Mouse (Mus musculus) left cerebral cortex, adult 18-20 months (tissue): ENCODE measurements around the gene Arg1. TPM values are rescaled to one million over a fixed set of nuclear protein-coding genes. Genes with fewer than 3 reads are reported as not detected.

ENCODE experiments used
- DNase-seq, 2 experiments: peaks; one replicate each; pipeline ENCODE4 v3.0.0; 2021 to 2022; ENCODE audit warnings: low spot score in 2 of 2, mixed read lengths in 1 of 2
- microRNA-seq, 2 experiments: library from miRNA; unstranded; fragments of <30 nt; microRNA quantifications; one replicate each; pipeline ENCODE4 v1.2.0; 2021
- total RNA-seq, 2 experiments: library from RNA; stranded (reverse); gene quantifications; 2 replicates each; pipeline ENCODE4 v1.2.3; 2021

Arg1 gene
- total RNA-seq, 2 experiments from 2014 or later: 0.23 to 0.33 TPM

- DNase-seq: no peak
Measured at GRCm38 (mm10) chr10:24915486-24915885, 11.8 kb downstream of the Arg1 start.

- DNase-seq: no peak
Measured at GRCm38 (mm10) chr10:24912576-24912975, 14.7 kb downstream of the Arg1 start.

GRCm38 (mm10) chr10:24911199-24911598, 16.1 kb downstream of the Arg1 start:
- peak in 1 of 2 experiments; percentile 15 for DNase-seq

- no peak for DNase-seq
Measured at GRCm38 (mm10) chr10:24905627-24906026, 21.7 kb downstream of the Arg1 start.

- DNase-seq: peak; percentile 40 to 46
Measured at GRCm38 (mm10) chr10:24895927-24896326, 31.4 kb downstream of the Arg1 start.

- DNase-seq: no peak
Measured at GRCm38 (mm10) chr10:24888343-24888742, 38.9 kb downstream of the Arg1 start.

- DNase-seq: no peak
Measured at GRCm38 (mm10) chr10:24886008-24886407, 41.3 kb downstream of the Arg1 start.

GRCm38 (mm10) chr10:24873624-24874023, 53.7 kb downstream of the Arg1 start:
- DNase-seq: no peak

- DNase-seq: peak; percentile 99
Measured at GRCm38 (mm10) chr10:24869760-24870290, 57.5 kb downstream of the Arg1 start, which contains the start of gene Med23. TSS of gene Med23 (plus strand) at chr10:24869986.

Small RNAs within 50 kb of the gene (microRNA-seq; reads per million reads assigned to microRNA genes)
- gene Mir6905: 0 reads per million in 2 experiments

Other genes starting within 250 kb of the Arg1 start
- gene Enpp1, start 215.3 kb downstream of the Arg1 start, total RNA-seq: 1 to 10 TPM; 4.1 to 4.6 TPM
- gene Enpp3, start 84.7 kb downstream of the Arg1 start, total RNA-seq: under 1 TPM; 0.35 TPM
- gene Med23, start 57.5 kb downstream of the Arg1 start, total RNA-seq: 10 to 100 TPM; 32.4 to 35.1 TPM